Mouse (Mus musculus): ENCODE data around the gene H2-T3.
"Not testable (repeated sequence)": the region's sequence is repeated elsewhere in the genome, so short reads cannot be mapped to it uniquely, and the experiment has no call there.

The H2-T3 gene

GRCm38 (mm10) chr17:36178938-36179337 lies 11.1 kb downstream of the H2-T3 start:
- peak; percentile 65 for DNase-seq (ENCODE audit: low read depth)

GRCm38 (mm10) chr17:36176132-36176531 lies 14.0 kb downstream of the H2-T3 start:
- DNase-seq (ENCODE audit: low read depth): not testable (repeated sequence)

DNA sequence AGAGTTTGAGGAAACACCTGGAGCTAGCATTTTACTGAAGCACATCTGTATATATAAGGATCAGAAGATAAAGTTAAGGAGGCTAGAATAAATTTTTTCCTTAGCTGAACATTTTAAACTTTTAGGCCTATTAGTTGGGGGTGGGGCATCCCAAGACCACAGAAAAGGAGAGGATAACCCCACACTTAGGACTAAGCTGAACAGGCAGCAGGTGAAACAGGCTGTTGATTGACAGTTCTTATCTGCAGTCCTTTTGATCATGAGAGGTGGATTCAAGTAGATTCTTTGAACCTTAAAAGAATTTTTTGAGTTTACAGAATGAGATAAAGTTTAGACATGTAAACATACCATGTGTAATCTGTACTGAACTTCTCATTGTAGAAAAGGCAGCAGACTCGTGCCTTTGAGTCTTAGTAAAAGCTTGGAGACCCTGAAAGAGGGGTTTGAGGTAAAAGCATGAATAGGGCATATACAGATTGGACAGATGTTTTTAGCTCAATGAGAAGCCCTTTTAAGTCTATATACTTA lies 19.7 kb downstream of the H2-T3 start:
- DNase-seq (ENCODE audit: low read depth): no peak

- DNase-seq (ENCODE audit: low read depth): no peak
These were observed 20.3 kb downstream of the H2-T3 start for GRCm38 (mm10) chr17:36169753-36170152.

- DNase-seq (ENCODE audit: low read depth): not testable (repeated sequence)
These were observed 21.0 kb downstream of the H2-T3 start for GRCm38 (mm10) chr17:36169094-36169493.

DNA sequence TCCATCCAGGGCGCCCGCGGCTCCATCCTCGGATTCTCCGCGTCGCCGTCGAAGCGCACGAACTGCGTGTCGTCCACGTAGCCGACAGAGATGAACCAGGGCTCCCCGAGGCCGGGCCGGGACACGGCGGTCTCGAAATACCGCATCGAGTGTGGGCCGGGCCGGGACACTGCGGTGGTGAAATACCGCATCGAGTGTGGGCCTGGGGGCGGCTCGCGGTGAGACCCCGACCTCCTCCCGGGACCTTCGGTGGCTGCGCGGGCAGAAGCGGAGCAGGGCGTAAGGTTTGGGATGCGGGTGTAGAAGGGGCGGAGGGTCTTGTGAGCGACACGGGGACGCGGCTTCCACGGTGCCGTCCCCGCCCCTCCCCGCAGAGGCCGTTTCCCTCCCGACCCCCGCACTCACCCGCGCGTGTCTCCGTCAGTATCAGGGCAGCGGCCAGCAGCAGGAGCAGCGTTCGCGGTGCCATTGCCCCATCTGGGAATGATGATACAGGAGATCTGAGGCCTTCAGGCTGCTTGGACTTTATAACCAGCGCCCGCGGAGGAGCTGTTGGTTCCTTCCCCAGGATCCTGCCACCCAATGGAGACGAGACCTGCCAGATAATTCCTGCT lies 21.9 kb downstream of the H2-T3 start, which contains the start of gene Gm8909:
Gene Gm8909, minus strand, starts transcription at position 499 of the 614 bp plus-strand sequence.
- DNase-seq (ENCODE audit: low read depth): peak; percentile 35

DNA sequence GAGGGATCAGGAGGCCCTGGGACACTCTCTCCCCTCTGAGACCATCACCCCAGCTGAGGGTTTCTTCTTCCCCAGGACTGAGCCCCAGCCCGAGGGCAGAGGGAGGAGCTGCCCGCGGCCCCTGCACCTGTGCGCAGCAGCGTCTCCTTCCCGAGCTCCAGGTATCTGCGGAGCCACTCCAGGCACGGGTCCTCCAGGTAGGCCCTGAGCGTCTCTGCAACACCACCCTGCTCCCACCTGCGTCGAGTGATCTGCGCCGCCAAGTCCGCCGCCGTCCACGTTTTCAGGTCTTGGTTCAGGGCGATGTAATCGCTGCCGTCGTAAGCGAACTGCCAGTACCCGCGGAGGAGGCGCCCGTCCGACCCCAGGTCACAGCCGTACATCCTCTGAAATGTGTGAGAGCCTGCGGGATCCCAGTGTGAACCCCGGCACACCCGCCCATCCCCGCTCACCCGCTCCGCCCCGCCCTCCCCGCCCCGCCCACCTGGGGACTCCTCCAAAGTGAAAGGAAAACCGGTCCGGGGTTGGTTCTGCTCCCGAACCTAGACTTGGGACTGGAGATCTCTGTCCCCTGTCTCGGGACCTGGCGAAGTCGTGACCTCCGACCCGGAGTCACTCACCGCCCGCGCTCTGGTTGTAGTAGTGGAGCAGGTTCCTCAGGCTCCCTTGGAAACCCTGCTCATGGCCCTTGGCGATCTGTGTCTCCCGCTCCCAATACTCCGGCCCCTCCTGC lies 22.6 kb downstream of the H2-T3 start:
- peak; percentile 74 for DNase-seq (ENCODE audit: low read depth)

DNA sequence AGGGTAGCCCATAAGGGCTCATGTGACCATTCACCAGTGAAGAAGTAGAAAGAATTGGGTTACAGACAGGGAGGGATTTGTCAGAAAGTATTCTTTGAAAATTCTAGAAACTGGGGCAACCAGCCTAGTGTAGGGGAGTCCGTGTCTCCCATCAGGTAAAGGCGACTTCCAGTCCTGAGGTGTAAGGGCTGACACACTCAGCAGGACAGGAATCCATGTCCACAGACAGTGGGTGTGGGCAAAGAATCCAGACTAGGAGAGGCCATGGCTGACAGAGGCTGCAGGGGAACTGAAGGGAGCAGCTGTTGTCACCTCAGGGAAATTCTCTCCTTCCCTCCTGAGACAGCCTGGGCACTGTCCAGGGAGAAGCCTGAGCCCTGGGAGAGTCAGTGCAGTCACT lies 23.2 kb downstream of the H2-T3 start:
- not testable (repeated sequence) for DNase-seq (ENCODE audit: low read depth)

GRCm38 (mm10) chr17:36161129-36162051 lies 28.7 kb downstream of the H2-T3 start:
- peak; percentile 44 for DNase-seq (ENCODE audit: low read depth)

GRCm38 (mm10) chr17:36158264-36158663 lies 31.8 kb downstream of the H2-T3 start:
- DNase-seq (ENCODE audit: low read depth): not testable (repeated sequence)

GRCm38 (mm10) chr17:36157782-36158181 lies 32.3 kb downstream of the H2-T3 start:
- DNase-seq (ENCODE audit: low read depth): not testable (repeated sequence)

GRCm38 (mm10) chr17:36154271-36155149 lies 35.6 kb downstream of the H2-T3 start:
- DNase-seq (ENCODE audit: low read depth): no peak

DNA sequence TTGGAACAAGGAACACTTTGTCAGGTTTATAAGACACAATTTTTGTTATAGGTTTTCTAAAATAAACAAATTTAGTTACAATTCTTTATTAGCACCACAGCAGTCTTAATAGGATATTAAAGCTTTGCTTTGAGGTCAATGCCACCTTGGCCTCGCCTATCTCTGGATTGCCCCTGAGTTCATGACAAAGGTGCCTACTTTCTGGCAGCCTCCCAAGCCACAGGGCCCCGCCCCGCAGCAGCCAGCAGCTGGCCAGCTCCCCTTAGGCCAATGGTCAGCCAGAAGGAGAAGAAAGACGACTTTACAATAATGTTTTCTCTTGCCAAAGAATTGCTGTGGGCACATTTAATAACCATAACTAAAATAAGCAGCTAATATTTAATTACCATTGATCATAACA lies 38.9 kb downstream of the H2-T3 start:
- DNase-seq (ENCODE audit: low read depth): not testable (repeated sequence)

- not testable (repeated sequence) for DNase-seq (ENCODE audit: low read depth)
These were observed 41.6 kb downstream of the H2-T3 start for GRCm38 (mm10) chr17:36148468-36148867.

- not testable (repeated sequence) for DNase-seq (ENCODE audit: low read depth)
These were observed 43.1 kb downstream of the H2-T3 start for GRCm38 (mm10) chr17:36146937-36147336.

GRCm38 (mm10) chr17:36145861-36146156 lies 44.3 kb downstream of the H2-T3 start:
- DNase-seq (ENCODE audit: low read depth): not testable (repeated sequence)

DNA sequence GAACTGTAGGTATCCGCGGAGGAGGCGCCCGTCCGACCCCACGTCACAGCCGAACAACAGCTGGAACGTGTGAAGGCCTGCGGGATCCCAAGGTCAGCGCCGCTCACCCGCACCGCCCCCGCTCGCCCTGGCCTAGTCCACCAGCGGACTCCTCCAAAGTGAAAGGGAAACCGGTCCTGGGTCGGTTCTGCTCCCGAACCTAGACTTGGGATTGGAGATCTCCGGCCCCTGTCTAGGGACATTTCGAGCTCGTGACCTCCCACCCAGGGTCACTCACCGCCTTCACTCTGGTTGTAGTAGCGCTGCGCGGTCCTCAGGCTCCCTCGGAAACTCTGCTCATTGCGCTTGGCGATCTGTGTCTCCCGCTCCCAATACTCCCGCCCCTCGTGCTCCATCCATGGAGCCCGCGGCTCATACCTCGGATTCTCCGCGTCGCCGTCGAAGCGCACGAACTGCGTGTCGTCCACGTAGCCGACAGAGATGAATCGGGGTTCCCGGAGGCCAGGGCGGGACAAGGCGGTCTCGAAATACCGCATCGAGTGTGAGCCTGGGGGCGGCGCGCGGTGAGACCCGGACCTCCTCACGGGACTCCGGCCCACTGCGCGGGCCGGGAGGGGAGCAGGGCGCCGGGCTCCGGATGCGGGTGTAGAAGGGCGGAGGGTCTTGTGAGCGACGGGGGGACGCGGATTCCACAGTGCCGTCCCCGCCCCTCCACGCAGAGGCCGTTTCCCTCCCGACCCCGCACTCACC lies 44.8 kb downstream of the H2-T3 start:
- peak; percentile 53 for DNase-seq (ENCODE audit: low read depth)

- not testable (repeated sequence) for DNase-seq (ENCODE audit: low read depth)
These were observed 53.7 kb downstream of the H2-T3 start for GRCm38 (mm10) chr17:36136299-36136848.
